Mouse (Mus musculus) forebrain, embryonic 15.5 days (tissue): Measurements from ENCODE around the gene Col8a2. TPM values are rescaled to one million over a fixed set of nuclear protein-coding genes. Genes with fewer than 3 reads are reported as not detected.

Source experiments
- ATAC-seq: fragments of 200-750 bp; cut with Nextera tagmentation; replicated peaks from 2 replicates; pipeline ENCODE4 v1.8.0; 2017; ENCODE audit warnings: mild to moderate bottlenecking, moderate TSS enrichment, moderate library complexity
- H3K27ac ChIP-seq: fragments of 300-500 bp; sonication (generic); replicated peaks from 2 replicates; pipeline ENCODE4 v1.5.1; 2015; ENCODE audit warnings: mild to moderate bottlenecking, inconsistent platforms
- H3K27me3 ChIP-seq: fragments of 300-500 bp; sonication (generic); 2 replicates; pipeline ENCODE4 v1.6.1; 2015; ENCODE audit warnings: inconsistent platforms
- H3K36me3 ChIP-seq: fragments of 300-500 bp; sonication (generic); 2 replicates; pipeline ENCODE4 v1.6.1; 2015; ENCODE audit warnings: mild to moderate bottlenecking, inconsistent platforms
- H3K4me1 ChIP-seq: fragments of 300-500 bp; sonication (generic); 2 replicates; pipeline ENCODE4 v1.6.1; 2015; ENCODE audit warnings: inconsistent platforms
- H3K4me2 ChIP-seq: fragments of 300-500 bp; sonication (generic); replicated peaks from 2 replicates; pipeline ENCODE4 v1.6.1; 2015; ENCODE audit warnings: mild to moderate bottlenecking, inconsistent platforms
- H3K4me3 ChIP-seq: fragments of 300-500 bp; sonication (generic); 2 replicates; pipeline ENCODE4 v1.5.1; 2015; ENCODE audit warnings: mild to moderate bottlenecking, inconsistent platforms
- H3K9ac ChIP-seq: fragments of 300-500 bp; sonication (generic); replicated peaks from 2 replicates; pipeline ENCODE4 v1.6.1; 2015; ENCODE audit warnings: mild to moderate bottlenecking, inconsistent platforms
- H3K9me3 ChIP-seq: fragments of 300-500 bp; sonication (generic); 2 replicates; pipeline ENCODE4 v1.6.1; 2016; ENCODE audit warnings: inconsistent platforms
- WGBS: fragments of 180-500 bp; shearing (Covaris S2); methylation state at CpG from one replicate; pipeline ENCODE4 v1.1.7; 2015; ENCODE audit warnings: mixed read lengths; 5-methylcytosine and 5-hydroxymethylcytosine counted together
- polyA plus RNA-seq: library from polyadenylated mRNA; unstranded; fragments of >200 nt; fragmentation: Nextera tagmentation; extraction: Ambion mirVana; gene quantifications from 2 replicates; pipeline ENCODE4 v1.2.1, GENCODE M21; 2015

Col8a2 gene
- polyA plus RNA-seq, 1 experiment from 2014 or later: 3.0 TPM

DNA sequence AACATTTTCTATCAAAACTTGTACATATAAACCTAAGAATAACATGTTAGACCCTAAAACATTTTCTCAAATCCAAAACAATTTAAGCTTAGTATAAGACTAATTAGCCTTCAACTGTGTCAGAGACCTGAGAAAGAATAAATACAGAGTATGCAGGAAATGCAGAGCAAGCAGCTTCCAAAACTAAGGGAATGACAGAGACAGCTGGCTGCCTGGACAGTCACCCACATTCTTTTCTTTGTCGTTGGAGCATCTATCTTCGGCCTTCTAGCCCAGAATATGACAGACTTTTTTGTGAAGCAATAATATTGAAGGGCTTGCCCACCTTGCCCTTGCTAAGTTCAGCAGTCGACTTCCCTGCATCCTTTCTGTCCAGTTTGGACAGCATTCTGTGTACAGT is 17.3 kb upstream of the Col8a2 start:
- Histone ChIP-seq H3K27me3 (no peaks in the 10 kb centered on the region), H3K36me3 (peaks cover 17% of the 10 kb centered on the region), H3K9ac (no peak overlapping the region), H3K9me3 (no peaks in the 10 kb centered on the region), H3K4me3 (no peak overlapping the region), H3K4me2 (no peak overlapping the region), H3K4me1 (peaks cover 13% of the 10 kb centered on the region), H3K27ac (no peak overlapping the region)
- no peak for ATAC-seq
- 85% methylated on average over 3 of the region's 3 CpGs for WGBS

- no peak for ATAC-seq
- Histone ChIP-seq H3K9me3 (no peaks in the 10 kb centered on the region), H3K36me3 (peaks cover 24% of the 10 kb centered on the region), H3K27me3 (no peaks in the 10 kb centered on the region), H3K4me2 (no peak overlapping the region), H3K27ac (0 out of 2 replicates have a peak overlapping the region, but pooled peaks have one; percentile 8), H3K4me3 (no peak overlapping the region), H3K9ac (no peak overlapping the region), H3K4me1 (peaks cover 6% of the 10 kb centered on the region; the same call in 1 of the 2 replicates)
- 72% methylated on average over 13 of the region's 13 CpGs for WGBS
Measured at GRCm38 (mm10) chr4:126273753-126274152, 12.8 kb upstream of the Col8a2 start.

- Histone ChIP-seq H3K4me3 (no peak overlapping the region), H3K9me3 (no peaks in the 10 kb centered on the region), H3K27ac (no peak overlapping the region), H3K36me3 (peaks cover 24% of the 10 kb centered on the region), H3K27me3 (no peaks in the 10 kb centered on the region), H3K4me1 (peaks cover 6% of the 10 kb centered on the region; the same call in 1 of the 2 replicates), H3K9ac (no peak overlapping the region), H3K4me2 (no peak overlapping the region)
- no peak for ATAC-seq
- WGBS: 93% methylated on average over 4 of the region's 4 CpGs
Measured at GRCm38 (mm10) chr4:126275081-126275480, 11.5 kb upstream of the Col8a2 start.

GRCm38 (mm10) chr4:126275681-126276131 is 10.9 kb upstream of the Col8a2 start:
- no peaks in the 10 kb centered on the region for H3K27me3 ChIP-seq
- no peak for ATAC-seq
- no peak overlapping the region for H3K27ac ChIP-seq
- no peak overlapping the region for H3K4me2 ChIP-seq
- no peak overlapping the region for H3K4me3 ChIP-seq
- peaks cover 24% of the 10 kb centered on the region for H3K36me3 ChIP-seq
- H3K9ac ChIP-seq: no peak overlapping the region
- H3K9me3 ChIP-seq: no peaks in the 10 kb centered on the region
- H3K4me1 ChIP-seq: peaks cover 6% of the 10 kb centered on the region; the same call in 1 of the 2 replicates
- 89% methylated on average over 13 of the region's 13 CpGs for WGBS

DNA sequence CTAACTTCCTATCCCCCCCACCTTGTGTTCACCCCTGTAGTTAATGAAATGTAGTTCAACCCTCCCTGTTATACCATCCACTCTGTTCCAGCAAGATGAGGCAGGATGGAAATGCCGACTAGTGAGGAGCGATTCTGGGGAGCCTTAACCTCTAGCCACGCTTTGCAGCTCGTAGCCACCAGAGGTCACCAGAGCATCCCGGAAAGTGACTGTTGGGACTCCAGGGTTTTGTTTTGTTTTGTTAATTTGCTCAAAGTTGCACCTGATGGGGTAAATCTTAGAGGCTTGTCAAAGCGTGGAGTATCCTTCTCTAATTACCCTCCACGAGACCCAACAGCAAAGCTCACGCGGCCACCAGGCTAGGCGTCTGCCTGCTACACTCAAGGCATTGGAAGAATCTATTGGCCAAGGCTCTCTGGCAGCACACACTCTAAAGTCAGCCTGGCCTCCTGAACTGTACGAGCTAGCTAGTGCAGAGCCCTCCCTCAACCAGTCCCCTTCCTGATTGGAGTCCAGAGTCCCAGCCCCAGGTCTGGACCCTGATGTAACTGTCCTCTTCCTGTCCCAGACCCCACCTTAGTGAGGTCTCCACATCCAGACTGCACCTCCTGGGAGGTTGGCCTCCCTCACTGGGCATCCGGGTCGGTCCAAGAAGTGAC is 8.6 kb upstream of the Col8a2 start:
- Histone ChIP-seq H3K27me3 (no peaks in the 10 kb centered on the region), H3K4me2 (no peak overlapping the region), H3K4me1 (peaks cover 6% of the 10 kb centered on the region; the same call in 1 of the 2 replicates), H3K27ac (no peak overlapping the region), H3K36me3 (peaks cover 17% of the 10 kb centered on the region), H3K9ac (no peak overlapping the region), H3K9me3 (no peaks in the 10 kb centered on the region), H3K4me3 (no peak overlapping the region)
- peak; percentile 23; the same call in 1 of the 2 replicates for ATAC-seq
- 5% methylated on average over 13 of the region's 13 CpGs for WGBS

DNA sequence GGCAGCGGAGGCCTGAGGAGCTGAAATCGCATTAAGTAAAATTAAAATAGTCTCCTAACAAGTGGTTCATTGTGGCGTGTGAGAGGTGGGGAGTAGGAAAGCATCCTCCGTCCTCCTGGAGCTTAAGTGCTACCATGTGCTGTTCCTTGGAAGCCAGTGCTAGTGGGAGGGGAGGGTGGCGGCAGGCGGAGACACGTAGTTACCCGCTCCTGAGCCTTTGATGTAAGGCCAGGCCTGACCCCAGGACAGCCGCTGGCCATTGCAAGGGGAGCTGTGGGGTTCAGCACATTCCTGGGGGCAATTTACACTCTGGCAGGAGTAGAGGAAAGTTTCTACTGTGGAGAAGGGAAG is 8.1 kb upstream of the Col8a2 start:
- no peak for ATAC-seq
- Histone ChIP-seq H3K9me3 (no peaks in the 10 kb centered on the region), H3K27me3 (0 out of 2 replicates have a peak, but pooled peaks cover under 1% of the 10 kb centered on the region), H3K36me3 (peaks cover 13% of the 10 kb centered on the region), H3K27ac (no peak overlapping the region), H3K9ac (no peak overlapping the region), H3K4me3 (no peak overlapping the region), H3K4me2 (no peak overlapping the region), H3K4me1 (peaks cover 6% of the 10 kb centered on the region; the same call in 1 of the 2 replicates)
- WGBS: 28% methylated on average over 9 of the region's 9 CpGs

DNA sequence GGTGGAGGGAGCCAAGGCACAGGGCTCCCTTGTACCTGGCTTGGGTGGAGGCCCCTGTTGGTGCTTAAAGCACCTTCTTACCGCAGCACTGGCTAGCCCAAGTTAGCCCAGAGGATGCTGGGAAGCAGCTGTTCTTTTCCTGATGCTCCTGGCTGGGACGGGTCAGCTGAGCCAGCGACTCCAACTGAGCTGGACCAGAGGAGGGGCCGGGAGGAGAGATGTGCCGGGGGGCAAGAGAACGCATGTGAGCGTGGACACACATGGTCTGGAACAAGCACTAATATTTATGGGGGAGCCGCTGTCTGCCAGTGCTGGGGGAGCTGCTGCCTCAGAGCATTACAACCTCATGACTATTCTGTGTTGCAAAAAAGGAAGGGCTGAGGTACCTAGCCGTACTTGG is 7.6 kb upstream of the Col8a2 start:
- Histone ChIP-seq H3K4me2 (no peak overlapping the region), H3K9ac (no peak overlapping the region), H3K9me3 (no peaks in the 10 kb centered on the region), H3K36me3 (peaks cover 10% of the 10 kb centered on the region), H3K27ac (no peak overlapping the region), H3K4me3 (no peak overlapping the region), H3K27me3 (peaks cover 3% of the 10 kb centered on the region; the same call in 1 of the 2 replicates), H3K4me1 (peaks cover 6% of the 10 kb centered on the region; the same call in 1 of the 2 replicates)
- 64% methylated on average over 9 of the region's 9 CpGs for WGBS
- no peak for ATAC-seq

GRCm38 (mm10) chr4:126281706-126282105 is 4.9 kb upstream of the Col8a2 start:
- no peaks in the 10 kb centered on the region for H3K36me3 ChIP-seq
- H3K4me1 ChIP-seq: peaks cover 10% of the 10 kb centered on the region
- H3K4me3 ChIP-seq: no peak overlapping the region
- peaks cover 14% of the 10 kb centered on the region for H3K27me3 ChIP-seq
- H3K27ac ChIP-seq: no peak overlapping the region
- no peak overlapping the region for H3K9ac ChIP-seq
- ATAC-seq: no peak
- no peak overlapping the region for H3K4me2 ChIP-seq
- 79% methylated on average over 9 of the region's 9 CpGs for WGBS
- H3K9me3 ChIP-seq: no peaks in the 10 kb centered on the region

DNA sequence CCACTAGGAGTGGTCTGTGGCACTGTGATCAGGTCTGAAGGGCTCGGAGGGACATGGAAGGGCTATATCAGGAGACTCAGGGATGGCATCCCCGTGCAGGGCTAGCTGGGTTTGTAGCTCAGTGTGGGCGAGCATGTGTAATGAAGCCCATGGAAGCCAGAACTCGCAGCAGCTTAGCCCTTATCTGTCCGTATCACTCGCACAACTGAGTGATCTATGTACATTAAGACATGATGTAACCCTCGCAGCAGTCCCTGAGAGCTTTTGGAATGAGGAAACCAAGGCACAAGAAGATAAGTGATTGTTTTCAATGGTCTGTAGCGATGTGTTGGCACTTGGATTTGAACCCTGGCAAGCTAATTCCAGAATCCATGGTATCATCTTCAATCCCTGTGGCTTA is 3.0 kb upstream of the Col8a2 start:
- ATAC-seq: no peak
- Histone ChIP-seq H3K27me3 (peaks cover 33% of the 10 kb centered on the region), H3K9ac (no peak overlapping the region), H3K4me3 (no peak overlapping the region), H3K27ac (no peak overlapping the region), H3K4me2 (no peak overlapping the region), H3K36me3 (no peaks in the 10 kb centered on the region), H3K9me3 (no peaks in the 10 kb centered on the region), H3K4me1 (peaks cover 6% of the 10 kb centered on the region)
- 86% methylated on average over 8 of the region's 8 CpGs for WGBS

DNA sequence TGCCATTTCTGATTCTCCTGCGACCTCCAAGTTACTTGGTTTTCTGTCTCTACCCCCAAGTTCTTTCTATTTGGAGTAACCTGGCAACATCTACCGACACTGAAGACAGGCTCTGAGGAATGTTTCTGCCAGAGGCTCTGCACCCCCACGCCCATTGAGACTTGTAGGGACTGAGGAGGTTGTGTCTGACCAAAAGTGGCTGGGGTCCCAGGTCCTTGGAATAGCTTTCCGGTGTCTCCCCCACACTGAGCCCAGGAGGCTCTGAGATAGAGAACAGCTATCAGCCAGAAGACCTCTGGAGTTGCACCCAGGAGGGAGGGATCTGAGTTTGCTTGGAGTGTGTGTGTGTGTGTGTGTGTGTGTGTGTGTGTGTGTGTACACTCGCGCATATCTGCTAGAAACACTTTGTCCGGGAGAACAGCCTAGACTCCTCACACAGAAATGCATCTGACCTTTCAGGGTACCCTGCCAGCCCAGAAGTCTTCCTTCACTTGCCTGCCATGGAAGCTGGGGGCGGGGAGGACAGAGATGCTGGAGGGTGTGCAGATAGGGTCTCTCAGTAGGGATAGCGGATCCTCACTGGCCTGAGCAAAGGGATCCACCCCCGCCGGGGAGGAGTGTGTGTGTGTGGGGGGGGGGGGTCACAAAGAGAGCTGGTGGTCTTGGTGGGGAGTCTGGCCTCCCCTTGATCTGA is 856 bp downstream of the Col8a2 start:
- no peak overlapping the region for H3K4me3 ChIP-seq
- H3K27ac ChIP-seq: no peak overlapping the region
- no peaks in the 10 kb centered on the region for H3K9me3 ChIP-seq
- H3K9ac ChIP-seq: no peak overlapping the region
- H3K4me1 ChIP-seq: peaks cover 6% of the 10 kb centered on the region
- H3K27me3 ChIP-seq: peaks cover 41% of the 10 kb centered on the region
- H3K4me2 ChIP-seq: no peak overlapping the region
- no peak for ATAC-seq
- 36% methylated on average over 11 of the region's 11 CpGs for WGBS
- no peaks in the 10 kb centered on the region for H3K36me3 ChIP-seq

- 42% methylated on average over 17 of the region's 17 CpGs for WGBS
- Histone ChIP-seq H3K9ac (no peak overlapping the region), H3K4me2 (no peak overlapping the region), H3K4me1 (peaks cover 6% of the 10 kb centered on the region), H3K4me3 (no peak overlapping the region), H3K27ac (no peak overlapping the region), H3K27me3 (peaks cover 41% of the 10 kb centered on the region), H3K36me3 (no peaks in the 10 kb centered on the region), H3K9me3 (no peaks in the 10 kb centered on the region)
- no peak for ATAC-seq
Measured at GRCm38 (mm10) chr4:126288085-126288666, 1.6 kb downstream of the Col8a2 start.

GRCm38 (mm10) chr4:126290314-126290713 is 3.7 kb downstream of the Col8a2 start:
- ATAC-seq: no peak
- 80% methylated on average over 8 of the region's 8 CpGs for whole genome bisulfite sequencing
- H3K27me3 ChIP-seq: peaks cover 42% of the 10 kb centered on the region

More at GRCm38 (mm10) chr4:126290314-126290713, 3.7 kb downstream of the Col8a2 start:
- Histone ChIP-seq H3K9ac (no peak overlapping the region), H3K9me3 (no peaks in the 10 kb centered on the region), H3K4me3 (no peak overlapping the region), H3K27ac (no peak overlapping the region), H3K36me3 (no peaks in the 10 kb centered on the region), H3K4me1 (peaks cover 6% of the 10 kb centered on the region), H3K4me2 (no peak overlapping the region)
